Mouse (Mus musculus) G1E (cell line): ENCODE measurements around the gene Akap6. TPM values are rescaled to one million over a fixed set of nuclear protein-coding genes. Genes with fewer than 3 reads are reported as not detected.

Experiments used
- ATAC-seq: 2 replicates; pipeline ENCODE4 v1.8.0; 2016; ENCODE audit warnings: mild to moderate bottlenecking; ENCODE audit not compliant: insufficient number of reproducible peaks, poor library complexity, low FRiP score, severe bottlenecking; ENCODE audit errors: extremely low read depth
- DNase-seq: peaks from one replicate; pipeline ENCODE4 v3.0.0; 2012; ENCODE audit warnings: low spot score
- H3K27me3 ChIP-seq: 2 replicates; pipeline ENCODE4 v1.6.1; 2012; ENCODE audit warnings: mild to moderate bottlenecking, low read length, inconsistent platforms; ENCODE audit not compliant: insufficient read depth
- H3K36me3 ChIP-seq: replicated peaks from 2 replicates; pipeline ENCODE3; 2012; ENCODE audit warnings: mild to moderate bottlenecking, inconsistent platforms
- H3K4me1 ChIP-seq: 2 replicates; pipeline ENCODE4 v1.6.1; 2012; ENCODE audit warnings: low read depth, low read length, inconsistent platforms, mixed read lengths; ENCODE audit not compliant: insufficient read depth
- H3K4me3 ChIP-seq: 2 replicates; pipeline ENCODE4 v1.5.1; 2012; ENCODE audit warnings: low read depth, mild to moderate bottlenecking, inconsistent platforms, low read length, moderate library complexity, mixed read lengths
- H3K9me3 ChIP-seq: replicated peaks from 2 replicates; pipeline ENCODE4 v1.6.1; 2012; ENCODE audit warnings: inconsistent platforms
- CTCF ChIP-seq: IDR thresholded peaks from 2 replicates; pipeline ENCODE4 v1.5.1; 2012; ENCODE audit warnings: low read depth, low read length, inconsistent platforms, mixed read lengths
- GATA1 ChIP-seq: IDR thresholded peaks from 2 replicates; pipeline ENCODE4 v1.6.1; 2012; ENCODE audit warnings: borderline replicate concordance, low read length, inconsistent platforms, mixed read lengths
- GATA2 ChIP-seq: IDR thresholded peaks from 2 replicates; pipeline ENCODE4 v1.6.1; 2012; ENCODE audit warnings: low read depth, low read length, inconsistent platforms, borderline replicate concordance
- POLR2AphosphoS5 ChIP-seq: IDR thresholded peaks from 2 replicates; pipeline ENCODE4 v1.6.1; 2012; ENCODE audit warnings: low read depth, low read length, inconsistent platforms; ENCODE audit not compliant: insufficient replicate concordance
- TAL1 ChIP-seq: conservative IDR thresholded peaks from 2 replicates; pipeline ENCODE4 v1.6.1; 2012; ENCODE audit warnings: low read depth, low read length, inconsistent platforms, mixed read lengths
- polyA plus RNA-seq: library from polyadenylated mRNA; stranded (reverse); fragments of >175 nt; gene quantifications from 2 replicates; pipeline ENCODE4 v1.2.3, GENCODE M21; 2012
- total RNA-seq, 2 experiments: library from RNA; stranded (forward) in 1 of 2; stranded (reverse) in 1 of 2; fragments of 200-1000 nt in 1 of 2; fragments of >200 nt in 1 of 2; fragmentation: Nextera tagmentation in 1 of 2; gene quantifications; 2 replicates each; pipeline ENCODE4 v1.2.3; 2014 to 2017

Gene Akap6
- total and polyA plus RNA-seq, 3 experiments, result 0.11 TPM; not detected in 2

- ATAC-seq, result no peak
- TF ChIP-seq GATA2 (no peak), TAL1 (no peak), GATA1 (no peak), POLR2AphosphoS5 (no peak), CTCF (no peak)
- H3K4me3 ChIP-seq, result no peak overlapping the region
- no peak for DNase-seq
- peaks cover 29% of the 10 kb centered on the region for H3K9me3 ChIP-seq
- H3K4me1 ChIP-seq, result no peaks in the 10 kb centered on the region
- no peaks in the 10 kb centered on the region for H3K36me3 ChIP-seq
- H3K27me3 ChIP-seq, result no peaks in the 10 kb centered on the region
These were observed 226.3 kb downstream of the Akap6 start for GRCm38 (mm10) chr12:52925448-52925847.

GRCm38 (mm10) chr12:52933832-52934231 lies 234.6 kb downstream of the Akap6 start:
- DNase-seq, result no peak

GRCm38 (mm10) chr12:52934989-52935388 lies 235.8 kb downstream of the Akap6 start:
- no peak for TF ChIP-seq TAL1
- TF ChIP-seq CTCF, result no peak
- TF ChIP-seq POLR2AphosphoS5, result no peak
- no peak for TF ChIP-seq GATA1
- no peak overlapping the region for H3K4me3 ChIP-seq
- no peaks in the 10 kb centered on the region for H3K27me3 ChIP-seq
- ATAC-seq, result no peak
- DNase-seq, result no peak
- no peaks in the 10 kb centered on the region for H3K4me1 ChIP-seq
- no peaks in the 10 kb centered on the region for H3K36me3 ChIP-seq
- peaks cover 49% of the 10 kb centered on the region for H3K9me3 ChIP-seq

More at GRCm38 (mm10) chr12:52933832-52934231, 234.6 kb downstream of the Akap6 start:
- no peaks in the 10 kb centered on the region for H3K4me1 ChIP-seq
- H3K9me3 ChIP-seq, result peaks cover 42% of the 10 kb centered on the region
- H3K36me3 ChIP-seq, result no peaks in the 10 kb centered on the region
- H3K27me3 ChIP-seq, result no peaks in the 10 kb centered on the region
- no peak overlapping the region for H3K4me3 ChIP-seq
- no peak for ATAC-seq
- TF ChIP-seq GATA1 (no peak), POLR2AphosphoS5 (no peak), CTCF (no peak), TAL1 (no peak), GATA2 (no peak)

GRCm38 (mm10) chr12:52938786-52939185 lies 239.6 kb downstream of the Akap6 start:
- Histone ChIP-seq H3K36me3 (no peaks in the 10 kb centered on the region), H3K4me3 (no peak overlapping the region), H3K27me3 (no peaks in the 10 kb centered on the region), H3K4me1 (no peaks in the 10 kb centered on the region), H3K9me3 (peaks cover 61% of the 10 kb centered on the region)
- DNase-seq (no peak), ATAC-seq (no peak)
- TF ChIP-seq TAL1, result no peak
- TF ChIP-seq POLR2AphosphoS5, result no peak
- no peak for TF ChIP-seq GATA2
- TF ChIP-seq CTCF, result no peak
- no peak for TF ChIP-seq GATA1

- Histone ChIP-seq H3K4me1 (no peaks in the 10 kb centered on the region), H3K9me3 (peaks cover 58% of the 10 kb centered on the region), H3K36me3 (no peaks in the 10 kb centered on the region), H3K27me3 (no peaks in the 10 kb centered on the region), H3K4me3 (no peak overlapping the region)
- ATAC-seq, result no peak
- no peak for DNase-seq
- no peak for TF ChIP-seq GATA2
- no peak for TF ChIP-seq GATA1
- TF ChIP-seq TAL1, result no peak
- TF ChIP-seq POLR2AphosphoS5, result no peak
- no peak for TF ChIP-seq CTCF
These were observed 240.3 kb downstream of the Akap6 start for GRCm38 (mm10) chr12:52939324-52939946.

GRCm38 (mm10) chr12:52941941-52942340 lies 242.8 kb downstream of the Akap6 start:
- Histone ChIP-seq H3K9me3 (peaks cover 50% of the 10 kb centered on the region), H3K4me1 (no peaks in the 10 kb centered on the region), H3K4me3 (no peak overlapping the region), H3K36me3 (no peaks in the 10 kb centered on the region), H3K27me3 (no peaks in the 10 kb centered on the region)
- no peak for ATAC-seq
- no peak for DNase-seq
- TF ChIP-seq CTCF, result no peak
- no peak for TF ChIP-seq TAL1
- no peak for TF ChIP-seq POLR2AphosphoS5
- no peak for TF ChIP-seq GATA1
- TF ChIP-seq GATA2, result no peak

- Histone ChIP-seq H3K9me3 (peaks cover 39% of the 10 kb centered on the region), H3K27me3 (no peaks in the 10 kb centered on the region), H3K4me3 (no peak overlapping the region), H3K4me1 (no peaks in the 10 kb centered on the region), H3K36me3 (no peaks in the 10 kb centered on the region)
- TF ChIP-seq TAL1 (no peak), GATA1 (no peak), CTCF (no peak), POLR2AphosphoS5 (no peak), GATA2 (no peak)
- no peak for ATAC-seq
- DNase-seq, result no peak
These were observed 245.1 kb downstream of the Akap6 start for GRCm38 (mm10) chr12:52944274-52944673.
